Mouse (Mus musculus): ENCODE data around the gene Slco6d1. TPM values are rescaled to one million over a fixed set of nuclear protein-coding genes. Genes with fewer than 3 reads are reported as not detected.

Slco6d1 gene
- total RNA-seq, 1 experiment: not detected

DNA sequence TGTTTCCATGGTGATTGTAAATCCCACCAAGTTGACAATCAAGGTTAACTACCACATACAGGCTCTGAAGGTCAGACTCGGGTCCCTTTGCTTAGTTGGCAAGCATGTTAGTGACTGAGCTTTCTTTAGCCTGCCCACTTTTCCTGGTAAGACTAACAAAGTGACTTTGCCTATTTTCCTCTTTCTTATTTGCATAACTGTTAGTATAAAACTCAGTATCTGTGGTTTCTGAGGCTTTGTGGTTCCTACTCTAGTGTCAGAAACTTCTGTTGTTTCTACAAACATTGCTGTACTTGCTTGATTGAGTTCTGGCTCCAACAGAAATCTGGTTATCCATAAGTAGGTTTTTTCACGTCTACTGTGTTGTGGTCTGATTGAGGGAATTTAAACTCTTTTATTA, 124.4 kb downstream of the Slco6d1 start:
- Histone ChIP-seq H3K9me3 (ENCODE audit: control insufficient read depth, insufficient read depth, low read depth, low read length) (no peaks in the 10 kb centered on the region), H3K4me3 (ENCODE audit: insufficient read depth in 1 of 2, low read depth in 1 of 2, low read length in 2 of 2, poor library complexity in 1 of 2, severe bottlenecking in 1 of 2) (no peak overlapping the region), H3K27ac (ENCODE audit: insufficient read depth, low read depth, low read length, poor library complexity, severe bottlenecking) (no peak overlapping the region), H3K4me1 (ENCODE audit: control insufficient read depth in 2 of 2, insufficient read depth in 2 of 2, low read length in 2 of 2, poor library complexity in 1 of 2) (no peaks in the 10 kb centered on the region), H3K9ac (ENCODE audit: insufficient read depth, low read depth, low read length, poor library complexity, severe bottlenecking) (no peak overlapping the region), H3K36me3 (ENCODE audit: control insufficient read depth, insufficient read depth, low read length, poor library complexity, severe bottlenecking) (no peaks in the 10 kb centered on the region)
- DNase-seq (ENCODE audit: low read depth, low spot score): no peak
- TF ChIP-seq ZNF384 (IDR thresholded peaks at IDR 0.05; ENCODE audit: low read depth, low read length) (no peak), ZC3H11A (IDR thresholded peaks at IDR 0.05; ENCODE audit: borderline replicate concordance, low read depth, low read length) (no peak), CHD2 (IDR thresholded peaks at IDR 0.05; ENCODE audit: low read depth, low read length) (no peak), MAFK (IDR thresholded peaks at IDR 0.05; ENCODE audit: insufficient read depth, low read depth, low read length) (no peak), HCFC1 (IDR thresholded peaks at IDR 0.05; ENCODE audit: borderline replicate concordance, insufficient read depth, low read length) (no peak)
- in situ Hi-C loops (cut with MboI; ENCODE audit: low sequenced_read_pairs in 2 of 2, unreplicated experiment in 2 of 2): no loop called here

DNA sequence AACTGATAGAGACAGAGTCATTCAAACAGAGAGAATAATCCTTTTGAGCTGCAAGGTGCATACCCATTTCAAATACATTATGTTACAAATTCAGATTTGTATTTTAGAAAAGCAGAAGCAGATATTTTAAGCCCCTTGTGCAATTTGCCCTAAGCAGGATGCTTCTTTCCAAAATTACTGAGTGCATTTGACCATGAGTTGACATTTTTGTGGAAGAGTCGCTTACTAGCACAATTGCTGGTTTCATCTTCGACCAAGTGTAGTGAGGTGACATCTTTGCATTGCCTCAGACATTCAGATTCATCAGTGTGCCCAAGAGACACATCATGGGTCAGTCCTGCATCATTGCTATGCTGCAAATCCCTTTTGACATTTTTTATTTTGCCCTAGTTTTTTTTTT, 133.5 kb downstream of the Slco6d1 start:
- no peak for TF ChIP-seq ZNF384 (IDR thresholded peaks at IDR 0.05; ENCODE audit: low read depth, low read length)
- TF ChIP-seq MAFK (IDR thresholded peaks at IDR 0.05; ENCODE audit: insufficient read depth, low read depth, low read length): no peak
- TF ChIP-seq CHD2 (IDR thresholded peaks at IDR 0.05; ENCODE audit: low read depth, low read length): no peak
- no peak for TF ChIP-seq HCFC1 (IDR thresholded peaks at IDR 0.05; ENCODE audit: borderline replicate concordance, insufficient read depth, low read length)
- TF ChIP-seq ZC3H11A (IDR thresholded peaks at IDR 0.05; ENCODE audit: borderline replicate concordance, low read depth, low read length): no peak
- no peak overlapping the region for H3K4me3 ChIP-seq (ENCODE audit: insufficient read depth in 1 of 2, low read depth in 1 of 2, low read length in 2 of 2, poor library complexity in 1 of 2, severe bottlenecking in 1 of 2)
- no peak for DNase-seq (ENCODE audit: low read depth, low spot score)
- H3K36me3 ChIP-seq (ENCODE audit: control insufficient read depth, insufficient read depth, low read length, poor library complexity, severe bottlenecking): no peaks in the 10 kb centered on the region
- H3K9me3 ChIP-seq (ENCODE audit: control insufficient read depth, insufficient read depth, low read depth, low read length): no peaks in the 10 kb centered on the region
- no peak overlapping the region for H3K9ac ChIP-seq (ENCODE audit: insufficient read depth, low read depth, low read length, poor library complexity, severe bottlenecking)
- H3K4me1 ChIP-seq (ENCODE audit: control insufficient read depth in 2 of 2, insufficient read depth in 2 of 2, low read length in 2 of 2, poor library complexity in 1 of 2): no peaks in the 10 kb centered on the region
- no peak overlapping the region for H3K27ac ChIP-seq (ENCODE audit: insufficient read depth, low read depth, low read length, poor library complexity, severe bottlenecking)
- in situ Hi-C loops (cut with MboI; ENCODE audit: low sequenced_read_pairs in 2 of 2, unreplicated experiment in 2 of 2): no loop called here

DNA sequence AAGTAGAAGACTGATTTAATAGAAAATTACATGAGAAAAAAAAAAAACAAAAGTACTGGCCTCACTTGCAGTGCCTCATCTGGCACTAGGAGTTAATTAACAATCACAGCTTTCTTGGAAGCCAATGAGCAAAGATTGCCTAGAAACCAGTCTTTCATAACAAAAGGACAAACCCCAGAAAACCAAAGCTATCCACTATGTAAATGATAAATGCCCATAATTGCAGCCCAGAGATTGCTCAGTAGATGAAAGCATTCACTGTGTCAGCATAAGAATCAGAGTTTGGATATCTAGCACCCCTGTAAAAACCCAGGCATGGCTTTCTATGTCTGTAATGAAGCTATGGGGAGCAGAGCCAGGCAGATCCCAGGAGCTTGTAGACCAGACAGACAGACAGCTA, 144.8 kb downstream of the Slco6d1 start:
- H3K27ac ChIP-seq (ENCODE audit: insufficient read depth, low read depth, low read length, poor library complexity, severe bottlenecking): no peak overlapping the region
- no peak overlapping the region for H3K9ac ChIP-seq (ENCODE audit: insufficient read depth, low read depth, low read length, poor library complexity, severe bottlenecking)
- no peaks in the 10 kb centered on the region for H3K4me1 ChIP-seq (ENCODE audit: control insufficient read depth in 2 of 2, insufficient read depth in 2 of 2, low read length in 2 of 2, poor library complexity in 1 of 2)
- H3K36me3 ChIP-seq (ENCODE audit: control insufficient read depth, insufficient read depth, low read length, poor library complexity, severe bottlenecking): no peaks in the 10 kb centered on the region
- in situ Hi-C loops (cut with MboI; ENCODE audit: low sequenced_read_pairs in 2 of 2, unreplicated experiment in 2 of 2): no loop called here
- no peaks in the 10 kb centered on the region for H3K9me3 ChIP-seq (ENCODE audit: control insufficient read depth, insufficient read depth, low read depth, low read length)
- H3K4me3 ChIP-seq (ENCODE audit: insufficient read depth in 1 of 2, low read depth in 1 of 2, low read length in 2 of 2, poor library complexity in 1 of 2, severe bottlenecking in 1 of 2): no peak overlapping the region
- no peak for DNase-seq (ENCODE audit: low read depth, low spot score)
- no peak for TF ChIP-seq ZC3H11A (IDR thresholded peaks at IDR 0.05; ENCODE audit: borderline replicate concordance, low read depth, low read length)
- TF ChIP-seq ZNF384 (IDR thresholded peaks at IDR 0.05; ENCODE audit: low read depth, low read length): no peak
- TF ChIP-seq HCFC1 (IDR thresholded peaks at IDR 0.05; ENCODE audit: borderline replicate concordance, insufficient read depth, low read length): no peak
- TF ChIP-seq MAFK (IDR thresholded peaks at IDR 0.05; ENCODE audit: insufficient read depth, low read depth, low read length): no peak
- TF ChIP-seq CHD2 (IDR thresholded peaks at IDR 0.05; ENCODE audit: low read depth, low read length): no peak

Measured in ES-E14 (cell line).